Mouse (Mus musculus): Measurements from ENCODE around the gene Pcyt1b.

Gene Pcyt1b

GRCm38 (mm10) chrX:93732975-93733748, 78.5 kb downstream of the Pcyt1b start:
- in situ Hi-C loops (cut with MboI): no loop called here

- in situ Hi-C loops (cut with MboI): no loop called here
Measured at GRCm38 (mm10) chrX:93749165-93749564, 94.5 kb downstream of the Pcyt1b start.

GRCm38 (mm10) chrX:93750566-93750965, 95.9 kb downstream of the Pcyt1b start:
- in situ Hi-C loops (cut with MboI): no loop called here

GRCm38 (mm10) chrX:93755210-93755842, 100.7 kb downstream of the Pcyt1b start:
- in situ Hi-C loops (cut with MboI): no loop called here

- in situ Hi-C loops (cut with MboI): no loop called here
Measured at GRCm38 (mm10) chrX:93756867-93757455, 102.3 kb downstream of the Pcyt1b start.

DNA sequence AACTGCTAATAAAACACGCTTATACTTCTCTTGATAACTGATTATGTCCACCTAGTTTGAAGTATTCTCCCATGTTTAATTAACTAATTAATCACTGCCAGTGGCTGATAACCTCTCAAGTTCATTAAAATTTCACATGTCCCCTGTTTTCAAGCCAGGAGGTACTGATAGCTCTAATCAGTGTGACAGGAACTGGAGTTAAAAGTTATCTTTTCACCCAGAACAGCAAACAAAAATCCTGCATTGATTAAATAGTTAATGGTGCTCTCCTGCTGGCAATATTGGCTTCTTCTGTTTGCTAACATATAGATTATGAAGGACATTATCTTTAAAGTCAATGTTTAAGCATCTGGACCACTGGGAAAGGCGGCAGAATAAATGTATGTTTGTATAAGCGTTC, 106.1 kb downstream of the Pcyt1b start:
- in situ Hi-C loops (cut with MboI): no loop called here

GRCm38 (mm10) chrX:93789562-93789961, 134.9 kb downstream of the Pcyt1b start:
- in situ Hi-C loops (cut with MboI): no loop called here

GRCm38 (mm10) chrX:93793168-93793567, 138.5 kb downstream of the Pcyt1b start:
- in situ Hi-C loops (cut with MboI): no loop called here

Data from mature B cell (primary cell).